ENCODE assay signal across 8 mouse cellular contexts in the genomic region with DNA sequence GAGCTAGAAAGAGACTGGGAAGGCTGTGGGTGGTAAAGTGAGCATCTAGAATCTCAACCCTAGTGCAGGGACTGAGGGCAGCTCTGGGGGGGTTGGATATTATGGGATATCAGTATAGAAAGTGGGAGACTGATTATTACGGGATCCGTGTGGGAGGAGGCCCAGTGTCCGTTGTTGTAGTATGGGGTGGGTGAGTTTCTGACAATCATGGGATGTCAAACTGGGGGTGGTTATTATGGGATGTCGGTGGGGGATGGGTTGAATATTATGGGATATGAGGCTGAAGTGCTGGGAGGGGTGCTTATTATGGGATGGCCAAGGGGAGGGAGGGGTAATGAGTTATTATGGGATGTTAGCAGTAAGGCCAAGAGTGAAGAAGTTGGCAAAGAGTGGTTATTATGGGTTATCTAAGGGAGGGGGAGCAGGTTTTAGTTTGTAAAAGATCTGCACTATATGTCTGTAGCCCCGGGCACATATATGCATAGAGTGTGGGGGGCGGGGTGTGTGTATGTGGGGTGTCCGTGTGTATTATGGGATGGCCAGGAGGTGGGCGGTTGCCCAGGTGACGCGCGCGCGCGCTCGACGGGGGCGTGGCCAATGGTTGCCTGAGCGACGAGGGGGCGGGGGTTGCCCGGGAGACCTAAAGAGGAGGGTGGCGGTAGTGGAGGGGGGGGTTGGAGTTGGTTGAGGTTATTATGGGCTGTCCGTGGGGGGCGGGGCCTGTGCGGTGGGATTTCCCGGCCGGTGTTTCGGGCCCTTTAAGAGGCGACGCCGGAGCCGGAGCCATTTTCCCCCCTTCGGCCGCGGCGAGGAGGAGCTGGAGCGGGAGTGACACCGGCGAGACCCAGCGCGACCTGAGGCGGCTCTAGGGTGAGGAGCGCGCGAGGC. TPM values are rescaled to one million over a fixed set of nuclear protein-coding genes. Genes with fewer than 3 reads are reported as not detected.
DNase-seq lines count a peak whose midpoint lies in the region; ATAC-seq lines count a peak whose summit lies in the region.

A gene (plus strand): TSS at position 591 of the 888 bp plus-strand sequence.

- DNase-seq in NIH3T3 (ENCODE audit: low read depth), result peak; percentile 99
- DNase-seq in cerebellum, postnatal 10 days, result peak; percentile 100
- DNase-seq in frontal cortex, postnatal 14 days (ENCODE audit: low spot score in 2 of 2), result peak; percentile 91 to 93
- peak; percentile 90 to 97 for DNase-seq in layer of hippocampus, postnatal 14 days (ENCODE audit: low spot score in 2 of 2)
- peak; percentile 97 for DNase-seq in lung, postnatal 10 days
- peak; percentile 94 for DNase-seq in ovary, postnatal 36 days (ENCODE audit: low spot score)
- peak; percentile 96 for DNase-seq in thymus, postnatal 14 days

- H3K9me3 ChIP-seq in hindbrain, embryonic 12.5 days (replicated peaks), result no peaks in the 10 kb centered on the region

- peak within 1 kb of the TSS; percentile 98 for H3K27ac ChIP-seq in hindbrain, embryonic 12.5 days

- peak within 1 kb of the TSS; percentile 98 for H3K4me3 ChIP-seq in hindbrain, embryonic 12.5 days

- H3K9ac ChIP-seq in hindbrain, embryonic 12.5 days, result peak within 1 kb of the TSS; percentile 97

- H3K4me2 ChIP-seq in hindbrain, embryonic 12.5 days (replicated peaks), result peak within 1 kb of the TSS; percentile 96

- H3K27me3 ChIP-seq in hindbrain, embryonic 12.5 days, result no peaks in the 10 kb centered on the region

- H3K36me3 ChIP-seq in hindbrain, embryonic 12.5 days, result peaks cover 28% of the 10 kb centered on the region

- peak; percentile 78 for ATAC-seq in hindbrain, embryonic 12.5 days (ENCODE audit: low FRiP score)

- peaks cover 36% of the 10 kb centered on the region for H3K4me1 ChIP-seq in hindbrain, embryonic 12.5 days

- 2% methylated on average over 35 of the region's 45 CpGs for WGBS in hindbrain, embryonic 12.5 days

RNA-seq across cellular contexts. Expression of the gene that starts here (rescaled TPM):
- 131 and 133 TPM in 2 replicates for polyA plus RNA-seq in hindbrain, embryonic 12.5 days (2016; fragmentation: Nextera tagmentation; extraction: Ambion mirVana)
- 100 to 1,000 TPM; 173 to 193 TPM for total RNA-seq in layer of hippocampus, postnatal 14 days (2021)

Comparison
In these comparisons a context has a peak if more than half of its experiments do, and no peak if none do; other contexts are left out.
1. Peak in every context shown above with its lines: DNase-seq, ATAC-seq, H3K4me3 ChIP-seq and H3K27ac ChIP-seq.